Mouse (Mus musculus): ENCODE data around the gene Afmid. TPM values are rescaled to one million over a fixed set of nuclear protein-coding genes. Genes with fewer than 3 reads are reported as not detected.

Gene Afmid
- total and polyA plus RNA-seq, 3 experiments, result 2.5 to 11.8 (median 3.2) TPM

- no peak overlapping the region for H3K4me3 ChIP-seq
- H3K9ac ChIP-seq (ENCODE audit: low read depth, low read length), result no peak overlapping the region
- H3K4me1 ChIP-seq (ENCODE audit: control insufficient read depth, insufficient read depth, low read length), result peaks cover 2% of the 10 kb centered on the region
- H3K27ac ChIP-seq, result no peak overlapping the region
- 80% methylated on average over 2 of the region's 2 CpGs for WGBS
- H3K27me3 ChIP-seq (ENCODE audit: control insufficient read depth, insufficient read depth, low read length), result no peaks in the 10 kb centered on the region
- TF ChIP-seq POLR2A (IDR thresholded peaks at IDR 0.05; ENCODE audit: insufficient read depth, low read depth, low read length), result no peak
- no peak for TF ChIP-seq CTCF (IDR thresholded peaks at IDR 0.05)
- no peak for TF ChIP-seq EP300 (IDR thresholded peaks at IDR 0.05; ENCODE audit: insufficient read depth, low read depth, low read length)
- no peak for DNase-seq
- no peaks in the 10 kb centered on the region for H3K36me3 ChIP-seq (ENCODE audit: control insufficient read depth, insufficient read depth, low read length)
- intact Hi-C loops (cut with DNase I), result no loop called here
- H3K79me2 ChIP-seq (replicated peaks; ENCODE audit: control insufficient read depth, insufficient read depth, low read length), result no peaks in the 10 kb centered on the region
These were observed 19.3 kb downstream of the Afmid start for GRCm38 (mm10) chr11:117844997-117845396.

- 81% methylated on average over 2 of the region's 2 CpGs for WGBS
- H3K4me3 ChIP-seq, result no peak overlapping the region
- H3K4me1 ChIP-seq (ENCODE audit: control insufficient read depth, insufficient read depth, low read length), result peaks cover 2% of the 10 kb centered on the region
- H3K79me2 ChIP-seq (replicated peaks; ENCODE audit: control insufficient read depth, insufficient read depth, low read length), result no peaks in the 10 kb centered on the region
- H3K9ac ChIP-seq (ENCODE audit: low read depth, low read length), result no peak overlapping the region
- intact Hi-C loops (cut with DNase I), result no loop called here
- H3K36me3 ChIP-seq (ENCODE audit: control insufficient read depth, insufficient read depth, low read length), result no peaks in the 10 kb centered on the region
- H3K27ac ChIP-seq, result no peak overlapping the region
- TF ChIP-seq EP300 (IDR thresholded peaks at IDR 0.05; ENCODE audit: insufficient read depth, low read depth, low read length) (no peak), POLR2A (IDR thresholded peaks at IDR 0.05; ENCODE audit: insufficient read depth, low read depth, low read length) (no peak), CTCF (IDR thresholded peaks at IDR 0.05) (no peak)
- no peak for DNase-seq
- no peaks in the 10 kb centered on the region for H3K27me3 ChIP-seq (ENCODE audit: control insufficient read depth, insufficient read depth, low read length)
These were observed 19.9 kb downstream of the Afmid start for GRCm38 (mm10) chr11:117845651-117846050.

- TF ChIP-seq CTCF (IDR thresholded peaks at IDR 0.05) (peak; percentile 64), EP300 (IDR thresholded peaks at IDR 0.05; ENCODE audit: insufficient read depth, low read depth, low read length) (no peak), POLR2A (IDR thresholded peaks at IDR 0.05; ENCODE audit: insufficient read depth, low read depth, low read length) (no peak)
- Histone ChIP-seq H3K27me3 (ENCODE audit: control insufficient read depth, insufficient read depth, low read length) (no peaks in the 10 kb centered on the region), H3K36me3 (ENCODE audit: control insufficient read depth, insufficient read depth, low read length) (no peaks in the 10 kb centered on the region), H3K27ac (no peak overlapping the region), H3K4me1 (ENCODE audit: control insufficient read depth, insufficient read depth, low read length) (peaks cover 2% of the 10 kb centered on the region), H3K79me2 (replicated peaks; ENCODE audit: control insufficient read depth, insufficient read depth, low read length) (no peaks in the 10 kb centered on the region), H3K4me3 (no peak overlapping the region), H3K9ac (ENCODE audit: low read depth, low read length) (no peak overlapping the region)
- no peak for DNase-seq
- WGBS, result 51% methylated on average over 5 of the region's 5 CpGs
- intact Hi-C loops (cut with DNase I), result no loop called here
These were observed 20.9 kb downstream of the Afmid start for GRCm38 (mm10) chr11:117846640-117847039.

GRCm38 (mm10) chr11:117847593-117848215 lies 22.0 kb downstream of the Afmid start:
- H3K36me3 ChIP-seq (ENCODE audit: control insufficient read depth, insufficient read depth, low read length), result no peaks in the 10 kb centered on the region
- no peak overlapping the region for H3K9ac ChIP-seq (ENCODE audit: low read depth, low read length)
- peaks cover 2% of the 10 kb centered on the region for H3K4me1 ChIP-seq (ENCODE audit: control insufficient read depth, insufficient read depth, low read length)
- intact Hi-C loops (cut with DNase I), result no loop called here
- no peak for DNase-seq
- peak overlapping the region; percentile 87 for H3K27ac ChIP-seq
- TF ChIP-seq EP300 (IDR thresholded peaks at IDR 0.05; ENCODE audit: insufficient read depth, low read depth, low read length) (no peak), POLR2A (IDR thresholded peaks at IDR 0.05; ENCODE audit: insufficient read depth, low read depth, low read length) (no peak), CTCF (IDR thresholded peaks at IDR 0.05) (no peak)
- WGBS, result 66% methylated on average over 7 of the region's 7 CpGs
- no peaks in the 10 kb centered on the region for H3K79me2 ChIP-seq (replicated peaks; ENCODE audit: control insufficient read depth, insufficient read depth, low read length)
- H3K27me3 ChIP-seq (ENCODE audit: control insufficient read depth, insufficient read depth, low read length), result no peaks in the 10 kb centered on the region
- no peak overlapping the region; the same call in 1 of the 2 replicates for H3K4me3 ChIP-seq

- Histone ChIP-seq H3K36me3 (ENCODE audit: control insufficient read depth, insufficient read depth, low read length) (no peaks in the 10 kb centered on the region), H3K27ac (peak overlapping the region; percentile 87), H3K4me3 (peak overlapping the region; percentile 56), H3K27me3 (ENCODE audit: control insufficient read depth, insufficient read depth, low read length) (no peaks in the 10 kb centered on the region), H3K9ac (ENCODE audit: low read depth, low read length) (peak overlapping the region; percentile 77), H3K79me2 (replicated peaks; ENCODE audit: control insufficient read depth, insufficient read depth, low read length) (no peaks in the 10 kb centered on the region), H3K4me1 (ENCODE audit: control insufficient read depth, insufficient read depth, low read length) (peaks cover 2% of the 10 kb centered on the region)
- TF ChIP-seq CTCF (IDR thresholded peaks at IDR 0.05) (no peak), POLR2A (IDR thresholded peaks at IDR 0.05; ENCODE audit: insufficient read depth, low read depth, low read length) (no peak), EP300 (IDR thresholded peaks at IDR 0.05; ENCODE audit: insufficient read depth, low read depth, low read length) (no peak)
- intact Hi-C loops (cut with DNase I), result no loop called here
- DNase-seq, result peak; percentile 48 to 65
- 4% methylated on average over 19 of the region's 19 CpGs for WGBS
These were observed 22.7 kb downstream of the Afmid start for GRCm38 (mm10) chr11:117848271-117848984.

All from heart, adult 2 months (tissue).